Mouse (Mus musculus) CH12.LX (cell line): Measurements from ENCODE around the gene Stx8.

Source experiments
- CTCF ChIP-seq, 2 experiments: IDR thresholded peaks in 1 of 2; conservative IDR thresholded peaks in 1 of 2; 2 replicates each; pipeline ENCODE4 v1.5.1; 2011 to 2012; ENCODE audit warnings: low read depth in 2 of 2, low read length in 2 of 2, improper control_type of control experiment in 1 of 2, inconsistent platforms in 1 of 2, mild to moderate bottlenecking in 1 of 2, moderate library complexity in 1 of 2
- EP300 ChIP-seq: IDR thresholded peaks from 2 replicates; pipeline ENCODE4 v1.6.1; 2011; ENCODE audit warnings: low read length, improper control_type of control experiment
- GABPA ChIP-seq: IDR thresholded peaks from 2 replicates; pipeline ENCODE4 v1.6.1; 2012; ENCODE audit warnings: low read depth, low read length, improper control_type of control experiment, inconsistent platforms; ENCODE audit not compliant: insufficient replicate concordance
- HCFC1 ChIP-seq: IDR thresholded peaks from 2 replicates; pipeline ENCODE4 v1.6.1; 2012; ENCODE audit warnings: low read depth, mild to moderate bottlenecking, inconsistent platforms, low read length, improper control_type of control experiment
- IRF4 ChIP-seq: IDR thresholded peaks from 2 replicates; pipeline ENCODE4 v1.6.1; 2014; ENCODE audit warnings: low read depth, mild to moderate bottlenecking, inconsistent platforms, low read length, improper control_type of control experiment
- MAFK ChIP-seq: IDR thresholded peaks from 2 replicates; pipeline ENCODE4 v1.6.1; 2011; ENCODE audit warnings: low read length, improper control_type of control experiment; ENCODE audit not compliant: insufficient replicate concordance
- MAX ChIP-seq: IDR thresholded peaks from 2 replicates; pipeline ENCODE4 v1.6.1; 2011; ENCODE audit warnings: low read length, improper control_type of control experiment
- MXI1 ChIP-seq: IDR thresholded peaks from 2 replicates; pipeline ENCODE4 v1.6.1; 2011; ENCODE audit warnings: mild to moderate bottlenecking, low read depth, low read length, improper control_type of control experiment
- POLR2A ChIP-seq: IDR thresholded peaks from 2 replicates; pipeline ENCODE4 v1.6.1; 2011; ENCODE audit warnings: low read depth, mild to moderate bottlenecking, improper control_type of control experiment, low read length
- POLR2AphosphoS2 ChIP-seq: IDR thresholded peaks from 2 replicates; pipeline ENCODE4 v1.6.1; 2011; ENCODE audit warnings: low read depth, low read length, improper control_type of control experiment
- ZNF384 ChIP-seq: IDR thresholded peaks from 2 replicates; pipeline ENCODE4 v1.6.1; 2012; ENCODE audit warnings: low read depth, low read length, improper control_type of control experiment, inconsistent platforms

DNA sequence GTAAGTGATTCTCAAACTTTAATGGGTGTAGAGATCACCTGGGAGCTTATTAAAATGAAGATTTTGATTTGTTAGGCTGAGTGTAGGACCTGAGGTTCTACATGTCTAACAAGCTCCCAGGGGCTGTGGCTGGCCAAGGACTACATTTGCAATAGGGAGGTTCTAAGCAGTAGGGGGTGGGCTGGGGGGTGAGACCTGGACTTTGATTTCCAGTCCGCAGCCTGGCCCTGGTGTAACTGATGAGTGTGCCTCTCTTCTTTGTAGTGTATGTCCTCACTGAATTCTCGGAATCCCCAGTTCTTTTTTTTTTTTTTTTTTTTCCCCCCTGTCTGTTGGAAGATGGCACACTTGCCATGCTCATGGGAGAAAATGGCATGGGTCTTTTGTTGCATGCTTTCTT, 109.3 kb downstream of the Stx8 start:
- no peak for TF ChIP-seq MAX
- no peak for TF ChIP-seq HCFC1
- no peak for TF ChIP-seq EP300
- no peak for TF ChIP-seq CTCF (conservative IDR thresholded peaks at IDR 0.05 in 1 of 2, IDR thresholded peaks at IDR 0.05 in 1 of 2; ENCODE audit: low read depth in 2 of 2, low read length in 2 of 2)
- no peak for TF ChIP-seq ZNF384
- no peak for TF ChIP-seq MAFK
- TF ChIP-seq POLR2AphosphoS2: no peak
- no peak for TF ChIP-seq GABPA
- TF ChIP-seq IRF4: no peak
- no peak for TF ChIP-seq MXI1
- no peak for TF ChIP-seq POLR2A
